Mouse (Mus musculus) lung, postnatal 0 days (tissue): ENCODE data around the gene Zfp827. TPM values are rescaled to one million over a fixed set of nuclear protein-coding genes. Genes with fewer than 3 reads are reported as not detected.
A peak's percentile ranks its signal among the peaks of the same experiment; 100 is the strongest.

Source experiments
- ATAC-seq: fragments of 200-750 bp; cut with Nextera tagmentation; 2 replicates; pipeline ENCODE4 v1.8.0; 2017; ENCODE audit warnings: moderate library complexity
- DNase-seq: peaks from one replicate; pipeline ENCODE4 v3.0.0-alpha.2; 2016; ENCODE audit warnings: low spot score
- H3K27ac ChIP-seq: fragments of 300-500 bp; sonication (generic); 2 replicates; pipeline ENCODE4 v1.5.1; 2014; ENCODE audit warnings: antibody characterized with exemption, mild to moderate bottlenecking, low read length, mixed read lengths
- H3K27me3 ChIP-seq: fragments of 300-500 bp; sonication (generic); replicated peaks from 2 replicates; pipeline ENCODE4 v1.6.1; 2014; ENCODE audit warnings: low read length, mixed read lengths; ENCODE audit not compliant: insufficient read depth
- H3K36me3 ChIP-seq: fragments of 300-500 bp; sonication (generic); 2 replicates; pipeline ENCODE4 v1.6.1; 2014; ENCODE audit warnings: low read length, mixed read lengths; ENCODE audit not compliant: insufficient read depth
- H3K4me1 ChIP-seq: fragments of 300-500 bp; sonication (generic); 2 replicates; pipeline ENCODE4 v1.6.1; 2014; ENCODE audit warnings: antibody characterized with exemption, low read depth, low read length, mixed read lengths; ENCODE audit not compliant: insufficient read depth
- H3K4me2 ChIP-seq: fragments of 300-500 bp; sonication (generic); replicated peaks from 2 replicates; pipeline ENCODE4 v1.6.1; 2014; ENCODE audit warnings: low read depth, mild to moderate bottlenecking, low read length, moderate library complexity, mixed read lengths
- H3K4me3 ChIP-seq: fragments of 300-500 bp; sonication (generic); 2 replicates; pipeline ENCODE4 v1.5.1; 2014; ENCODE audit warnings: low read depth, low read length
- H3K9ac ChIP-seq: fragments of 300-500 bp; sonication (generic); replicated peaks from 2 replicates; pipeline ENCODE4 v1.6.1; 2014; ENCODE audit warnings: low read depth, mild to moderate bottlenecking
- H3K9me3 ChIP-seq: fragments of 300-500 bp; sonication (generic); 2 replicates; pipeline ENCODE4 v1.6.1; 2016; ENCODE audit warnings: low read length, mixed read lengths
- CTCF ChIP-seq: IDR thresholded peaks from 2 replicates; pipeline ENCODE4 v1.5.1; 2016; ENCODE audit warnings: antibody characterized with exemption, mild to moderate bottlenecking
- EP300 ChIP-seq: IDR thresholded peaks from 2 replicates; pipeline ENCODE4 v1.6.1; 2016; ENCODE audit warnings: antibody characterized with exemption, mild to moderate bottlenecking, control low read depth
- WGBS: fragments of 180-500 bp; shearing (Covaris S2); extraction: QIAGEN DNeasy Blood & Tissue Kit; methylation state at CpG from one replicate; pipeline ENCODE4 v1.1.7; 2014; 5-methylcytosine and 5-hydroxymethylcytosine counted together
- polyA plus RNA-seq: library from polyadenylated mRNA; unstranded; fragments of >200 nt; fragmentation: Nextera tagmentation; extraction: Ambion mirVana; gene quantifications from 2 replicates; pipeline ENCODE4 v1.2.1, GENCODE M21; 2015

The Zfp827 gene
- polyA plus RNA-seq, 1 experiment from 2014 or later, result 3.4 TPM

DNA sequence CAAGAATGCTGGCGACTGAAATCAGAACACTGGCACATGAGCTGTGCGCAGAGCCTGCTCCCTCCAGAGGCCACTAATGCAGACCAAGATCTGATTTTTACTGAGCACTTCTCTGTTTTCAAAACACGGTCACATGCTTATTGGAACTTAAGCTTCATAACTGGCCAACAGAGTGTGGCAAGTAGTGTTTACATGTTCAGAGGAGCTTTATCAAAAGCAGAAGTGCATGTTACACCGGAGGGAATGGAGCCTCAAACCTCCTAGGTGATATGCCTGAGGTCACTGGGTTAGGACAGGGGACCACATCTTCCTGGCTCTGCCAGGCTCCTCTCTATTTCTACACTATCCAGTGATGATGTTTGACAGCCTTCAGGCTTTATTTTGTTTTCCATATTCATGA lies 31.1 kb downstream of the Zfp827 start:
- Histone ChIP-seq H3K4me1 (no peaks in the 10 kb centered on the region; the same call in 1 of the 2 replicates), H3K27ac (no peak overlapping the region), H3K9me3 (no peaks in the 10 kb centered on the region), H3K9ac (no peak overlapping the region), H3K36me3 (no peaks in the 10 kb centered on the region), H3K4me2 (no peak overlapping the region), H3K4me3 (no peak overlapping the region), H3K27me3 (no peaks in the 10 kb centered on the region)
- ATAC-seq (peak; percentile 17), DNase-seq (no peak)
- TF ChIP-seq CTCF (no peak), EP300 (no peak)
- 56% methylated on average over 4 of the region's 4 CpGs for WGBS

GRCm38 (mm10) chr8:79060013-79060609 lies 31.9 kb downstream of the Zfp827 start:
- Histone ChIP-seq H3K27ac (no peak overlapping the region), H3K4me3 (no peak overlapping the region), H3K27me3 (no peaks in the 10 kb centered on the region), H3K4me1 (no peaks in the 10 kb centered on the region; the same call in 1 of the 2 replicates), H3K9ac (no peak overlapping the region), H3K36me3 (no peaks in the 10 kb centered on the region), H3K4me2 (no peak overlapping the region), H3K9me3 (no peaks in the 10 kb centered on the region)
- WGBS, result 78% methylated on average over 19 of the region's 19 CpGs
- ATAC-seq, result peak; percentile 63
- DNase-seq, result peak; percentile 36
- no peak for TF ChIP-seq EP300
- no peak for TF ChIP-seq CTCF

GRCm38 (mm10) chr8:79065924-79066323 lies 37.7 kb downstream of the Zfp827 start:
- H3K27ac ChIP-seq, result no peak overlapping the region
- H3K9ac ChIP-seq, result no peak overlapping the region
- 88% methylated on average over 2 of the region's 2 CpGs for WGBS
- H3K4me1 ChIP-seq, result no peaks in the 10 kb centered on the region
- ATAC-seq (no peak), DNase-seq (no peak)
- no peaks in the 10 kb centered on the region for H3K9me3 ChIP-seq
- TF ChIP-seq EP300 (no peak), CTCF (no peak)
- no peak overlapping the region for H3K4me2 ChIP-seq
- no peak overlapping the region for H3K4me3 ChIP-seq
- H3K36me3 ChIP-seq, result no peaks in the 10 kb centered on the region
- no peaks in the 10 kb centered on the region for H3K27me3 ChIP-seq

GRCm38 (mm10) chr8:79067812-79068630 lies 39.8 kb downstream of the Zfp827 start:
- no peak for TF ChIP-seq CTCF
- TF ChIP-seq EP300, result peak; percentile 96
- H3K9ac ChIP-seq, result no peak overlapping the region
- no peaks in the 10 kb centered on the region for H3K9me3 ChIP-seq
- H3K4me2 ChIP-seq, result no peak overlapping the region
- 55% methylated on average over 3 of the region's 3 CpGs for WGBS
- H3K27me3 ChIP-seq, result no peaks in the 10 kb centered on the region
- H3K4me1 ChIP-seq, result no peaks in the 10 kb centered on the region
- peak; percentile 87 for DNase-seq
- H3K27ac ChIP-seq, result no peak overlapping the region
- no peaks in the 10 kb centered on the region for H3K36me3 ChIP-seq
- peak; percentile 90 for ATAC-seq
- H3K4me3 ChIP-seq, result no peak overlapping the region

- Histone ChIP-seq H3K27me3 (no peaks in the 10 kb centered on the region), H3K9me3 (no peaks in the 10 kb centered on the region), H3K27ac (no peak overlapping the region), H3K36me3 (no peaks in the 10 kb centered on the region), H3K4me2 (no peak overlapping the region), H3K4me3 (no peak overlapping the region), H3K9ac (no peak overlapping the region), H3K4me1 (no peaks in the 10 kb centered on the region)
- 79% methylated on average over 3 of the region's 3 CpGs for WGBS
- DNase-seq (no peak), ATAC-seq (no peak)
- TF ChIP-seq CTCF (no peak), EP300 (no peak)
These were observed 45.1 kb downstream of the Zfp827 start for GRCm38 (mm10) chr8:79073311-79073710.

DNA sequence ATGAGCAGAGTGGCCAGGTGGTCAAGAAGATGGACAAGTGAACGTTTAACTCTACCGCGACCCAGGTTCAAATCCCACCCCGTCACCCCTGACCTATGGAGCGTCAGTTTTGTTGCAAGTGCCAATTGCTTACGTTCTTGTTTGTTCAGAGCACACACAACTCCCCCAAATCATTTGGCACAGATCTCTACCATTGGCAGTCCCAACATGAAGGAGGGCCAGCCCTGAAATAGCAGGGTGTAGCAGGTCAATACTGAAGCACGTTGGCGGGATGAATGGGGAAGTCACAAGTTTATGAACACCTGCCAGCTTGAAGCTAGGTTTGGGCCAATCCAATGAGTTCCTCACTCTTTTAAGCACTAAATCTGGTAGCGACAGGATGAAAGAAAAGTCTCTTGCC lies 46.7 kb downstream of the Zfp827 start:
- Histone ChIP-seq H3K4me1 (no peaks in the 10 kb centered on the region), H3K27ac (no peak overlapping the region), H3K36me3 (no peaks in the 10 kb centered on the region), H3K4me2 (no peak overlapping the region), H3K9ac (no peak overlapping the region), H3K9me3 (no peaks in the 10 kb centered on the region), H3K4me3 (no peak overlapping the region), H3K27me3 (no peaks in the 10 kb centered on the region)
- no peak for TF ChIP-seq EP300
- TF ChIP-seq CTCF, result no peak
- DNase-seq (no peak), ATAC-seq (no peak)
- whole genome bisulfite sequencing, result 67% methylated on average over 9 of the region's 9 CpGs
